Mouse (Mus musculus) thymus, adult 2 months (tissue): ENCODE measurements around the gene Numa1. TPM values are rescaled to one million over a fixed set of nuclear protein-coding genes. Genes with fewer than 3 reads are reported as not detected.

Experiments
- DNase-seq: peaks from one replicate; pipeline ENCODE4 v3.0.0; 2021
- H3K27ac ChIP-seq: fragments of 200-500 bp; 2 replicates; pipeline ENCODE4 v1.5.1; 2012; ENCODE audit warnings: low read length, control low read depth; ENCODE audit not compliant: control insufficient read depth, insufficient read depth
- H3K27me3 ChIP-seq: fragments of 200-500 bp; 2 replicates; pipeline ENCODE4 v1.6.1; 2012; ENCODE audit warnings: mild to moderate bottlenecking, low read length, moderate library complexity, mixed read lengths; ENCODE audit not compliant: control insufficient read depth, insufficient read depth
- H3K36me3 ChIP-seq: fragments of 200-500 bp; 2 replicates; pipeline ENCODE4 v1.6.1; 2012; ENCODE audit warnings: mild to moderate bottlenecking, low read length, moderate library complexity; ENCODE audit not compliant: control insufficient read depth, insufficient read depth
- H3K4me1 ChIP-seq: fragments of 200-500 bp; replicated peaks from 2 replicates; pipeline ENCODE4 v1.6.1; 2012; ENCODE audit warnings: low read length; ENCODE audit not compliant: control insufficient read depth, insufficient read depth
- H3K4me3 ChIP-seq: fragments of 200-500 bp; 2 replicates; pipeline ENCODE4 v1.5.1; 2012; ENCODE audit warnings: mild to moderate bottlenecking, low read length, control low read depth, moderate library complexity; ENCODE audit not compliant: control insufficient read depth, insufficient read depth
- CTCF ChIP-seq: fragments of 200-500 bp; IDR thresholded peaks from 2 replicates; pipeline ENCODE4 v1.5.1; 2012; ENCODE audit warnings: mild to moderate bottlenecking, control low read depth, low read length, moderate library complexity, borderline replicate concordance; ENCODE audit not compliant: control insufficient read depth, poor library complexity, insufficient read depth; ENCODE audit errors: extremely low read depth
- POLR2A ChIP-seq: fragments of 200-500 bp; IDR thresholded peaks from 2 replicates; pipeline ENCODE4 v1.6.1; 2012; ENCODE audit warnings: mild to moderate bottlenecking, low read length, control low read depth, moderate library complexity; ENCODE audit not compliant: control insufficient read depth, poor library complexity, insufficient read depth; ENCODE audit errors: extremely low read depth
- WGBS: fragments of 180-500 bp; shearing (Covaris S2); methylation state at CpG from one replicate; pipeline ENCODE4 v1.1.7; 2018; 5-methylcytosine and 5-hydroxymethylcytosine counted together
- polyA plus RNA-seq: library from polyadenylated mRNA; depleted of rRNA; stranded (reverse); fragments of >200 nt; gene quantifications from 2 replicates; pipeline ENCODE4 v1.2.3, GENCODE M21; 2012

Gene Numa1
- polyA plus RNA-seq, 1 experiment, result 166 TPM

DNA sequence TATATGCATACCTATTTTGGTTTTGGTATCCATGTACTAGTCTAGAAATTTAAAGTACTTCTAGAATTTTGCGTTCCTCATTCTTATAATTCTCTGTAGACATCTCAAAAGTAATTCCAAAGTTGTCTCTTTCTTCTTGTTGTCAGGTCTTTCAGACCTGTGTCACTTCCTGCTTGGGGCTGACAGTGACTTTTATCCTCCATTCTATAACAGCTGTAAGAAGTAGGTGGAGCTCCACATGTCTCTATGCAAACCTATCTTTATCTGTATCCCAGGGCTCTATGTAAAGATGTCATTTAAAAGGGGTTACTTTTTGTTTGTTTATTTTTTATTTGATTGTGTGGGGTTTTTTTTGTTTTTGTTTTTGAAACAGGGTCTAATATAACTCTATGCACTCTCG, 29.7 kb downstream of the Numa1 start:
- 73% methylated on average over 2 of the region's 2 CpGs for WGBS
- Histone ChIP-seq H3K27me3 (no peaks in the 10 kb centered on the region), H3K4me1 (peaks cover 2% of the 10 kb centered on the region), H3K4me3 (no peak overlapping the region), H3K27ac (no peak overlapping the region), H3K36me3 (no peaks in the 10 kb centered on the region)
- no peak for DNase-seq
- TF ChIP-seq POLR2A, result no peak

DNA sequence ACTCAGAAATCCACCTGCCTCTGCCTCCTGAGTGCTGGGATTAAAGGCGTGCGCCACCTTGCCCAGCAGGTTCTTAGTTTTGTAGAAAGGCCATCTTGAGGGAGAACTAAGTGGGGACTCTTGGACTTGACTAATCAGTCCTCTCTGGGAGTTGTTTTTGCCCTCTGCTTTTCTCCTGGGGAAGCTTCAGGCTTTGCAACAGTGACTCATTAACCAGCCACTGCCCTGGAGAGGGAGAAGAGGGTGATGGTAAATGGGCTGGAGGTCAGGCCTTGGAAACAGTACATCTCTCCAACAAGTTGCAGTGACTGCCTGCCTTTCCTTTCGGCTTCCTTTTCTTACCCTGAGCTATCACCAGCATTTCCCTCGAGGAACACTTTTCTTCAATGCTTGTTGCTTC, 30.6 kb downstream of the Numa1 start:
- no peak for DNase-seq
- Histone ChIP-seq H3K4me3 (no peak overlapping the region), H3K4me1 (peaks cover 3% of the 10 kb centered on the region), H3K36me3 (no peaks in the 10 kb centered on the region), H3K27ac (no peak overlapping the region), H3K27me3 (no peaks in the 10 kb centered on the region)
- TF ChIP-seq POLR2A (no peak), CTCF (no peak)
- WGBS, result 87% methylated on average over 4 of the region's 4 CpGs

DNA sequence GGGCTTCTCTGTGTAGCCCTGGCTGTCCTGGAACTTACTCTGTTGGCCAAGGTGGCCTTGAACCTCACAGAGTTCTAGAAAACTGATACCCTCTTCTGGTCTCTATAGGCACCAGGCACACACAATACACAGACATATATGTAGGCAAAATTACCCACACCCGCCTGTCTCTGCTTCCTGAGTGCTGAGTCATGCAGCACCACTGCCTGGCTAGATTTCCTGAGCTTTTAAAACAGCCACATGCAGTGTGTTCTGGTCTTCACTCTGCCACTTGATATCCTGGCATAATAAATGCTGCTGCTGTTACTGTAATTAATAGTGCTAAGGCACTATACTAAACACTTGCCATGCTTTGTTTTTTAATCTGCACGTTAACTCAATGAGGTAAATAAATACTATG, 31.7 kb downstream of the Numa1 start:
- no peak for TF ChIP-seq POLR2A
- peak; percentile 41 for DNase-seq
- no peaks in the 10 kb centered on the region for H3K36me3 ChIP-seq
- H3K4me3 ChIP-seq, result no peak overlapping the region
- no peaks in the 10 kb centered on the region for H3K27me3 ChIP-seq
- peaks cover 6% of the 10 kb centered on the region for H3K4me1 ChIP-seq
- no peak overlapping the region for H3K27ac ChIP-seq
- WGBS, result 27% methylated on average over 2 of the region's 2 CpGs

DNA sequence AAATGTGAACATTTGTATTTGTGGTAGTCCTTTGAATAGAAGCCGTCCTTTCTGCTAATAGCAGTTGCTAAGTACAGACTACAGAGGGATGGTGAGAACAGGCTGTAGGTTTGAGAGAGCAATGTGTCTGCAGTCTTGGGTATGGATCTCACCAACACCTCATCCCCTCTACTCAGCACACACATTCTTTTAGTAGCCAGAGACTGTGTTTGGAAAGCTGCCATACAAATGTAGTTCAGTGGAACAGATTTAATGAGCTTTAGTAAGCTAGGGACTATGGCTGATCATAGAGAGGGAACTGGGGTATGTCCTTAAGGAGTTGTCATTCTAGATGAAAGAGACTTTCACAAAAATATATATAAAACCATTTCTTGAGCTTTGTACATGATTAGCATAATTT, 33.3 kb downstream of the Numa1 start:
- no peak for DNase-seq
- no peak for TF ChIP-seq CTCF
- no peak for TF ChIP-seq POLR2A
- H3K27ac ChIP-seq, result no peak overlapping the region
- peaks cover 10% of the 10 kb centered on the region for H3K4me1 ChIP-seq
- 100% methylated on average over 1 of the region's 1 CpGs for WGBS
- no peaks in the 10 kb centered on the region for H3K36me3 ChIP-seq
- H3K27me3 ChIP-seq, result no peaks in the 10 kb centered on the region
- no peak overlapping the region for H3K4me3 ChIP-seq

DNA sequence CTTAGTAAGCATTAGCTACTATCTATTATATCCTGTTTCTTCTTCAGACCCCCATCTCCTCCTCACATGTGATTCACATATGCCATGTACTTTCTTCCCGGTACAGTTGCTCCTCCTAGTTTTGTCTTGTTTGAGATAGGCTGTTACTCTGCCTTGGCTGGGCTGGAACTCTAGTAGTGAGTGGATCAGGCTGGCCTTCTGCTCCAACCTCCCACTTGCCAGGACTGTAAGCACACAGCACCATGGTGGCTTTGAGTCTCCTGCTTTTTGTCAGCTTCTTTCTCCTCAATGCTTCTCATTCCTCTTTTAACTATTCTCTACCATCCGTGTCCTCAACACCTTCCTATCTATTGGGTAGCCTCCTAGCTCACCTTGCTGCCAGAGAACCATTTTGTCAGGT, 34.8 kb downstream of the Numa1 start:
- H3K36me3 ChIP-seq, result no peaks in the 10 kb centered on the region
- TF ChIP-seq CTCF (no peak), POLR2A (no peak)
- no peak for DNase-seq
- H3K27ac ChIP-seq, result no peak overlapping the region
- H3K27me3 ChIP-seq, result no peaks in the 10 kb centered on the region
- peaks cover 20% of the 10 kb centered on the region for H3K4me1 ChIP-seq
- no peak overlapping the region for H3K4me3 ChIP-seq
- 90% methylated on average over 2 of the region's 2 CpGs for WGBS

DNA sequence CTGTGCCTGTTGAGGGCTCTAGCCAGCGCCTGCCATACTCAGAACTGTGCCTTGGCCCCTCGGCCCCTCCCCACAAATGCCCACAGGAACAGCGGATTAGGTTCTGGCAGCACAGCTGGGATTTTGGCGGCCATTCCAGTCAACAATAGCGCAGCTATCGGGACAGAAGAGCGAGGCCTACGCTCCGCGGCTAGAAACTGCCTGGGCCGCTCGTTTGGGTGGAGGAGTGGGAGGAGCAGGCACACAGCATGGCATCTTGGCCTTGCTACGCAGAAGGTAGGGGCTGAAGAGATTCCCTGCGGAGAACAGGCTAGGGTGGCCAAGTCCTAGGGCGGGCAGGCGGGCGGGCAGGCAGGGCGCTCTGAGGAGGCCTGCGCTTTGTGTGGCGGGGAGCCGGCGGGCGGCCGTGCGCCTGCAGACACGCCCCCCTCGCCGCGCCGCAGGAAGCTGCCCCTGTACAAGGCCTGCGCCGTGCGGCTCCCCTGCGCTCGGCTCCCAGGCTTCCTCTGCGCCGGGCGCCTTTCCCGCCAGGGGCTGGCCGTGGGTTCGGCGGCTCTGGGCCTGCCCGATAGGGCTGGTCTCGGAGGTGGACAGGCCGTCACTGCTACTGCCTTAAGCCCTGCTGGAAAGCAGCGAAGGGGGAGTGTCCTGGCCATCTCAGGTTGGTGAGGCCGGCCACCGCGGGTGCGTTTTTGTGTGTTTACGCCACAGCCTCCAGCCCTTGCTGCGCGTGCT, 36.0 kb downstream of the Numa1 start:
- H3K4me1 ChIP-seq, result peaks cover 24% of the 10 kb centered on the region
- H3K36me3 ChIP-seq, result no peaks in the 10 kb centered on the region
- no peaks in the 10 kb centered on the region for H3K27me3 ChIP-seq
- H3K4me3 ChIP-seq, result peak overlapping the region; percentile 71
- TF ChIP-seq CTCF (no peak), POLR2A (peak; percentile 73)
- H3K27ac ChIP-seq, result peak overlapping the region; percentile 95
- under 1% methylated on average over 53 of the region's 53 CpGs for WGBS
- DNase-seq, result peak; percentile 85

DNA sequence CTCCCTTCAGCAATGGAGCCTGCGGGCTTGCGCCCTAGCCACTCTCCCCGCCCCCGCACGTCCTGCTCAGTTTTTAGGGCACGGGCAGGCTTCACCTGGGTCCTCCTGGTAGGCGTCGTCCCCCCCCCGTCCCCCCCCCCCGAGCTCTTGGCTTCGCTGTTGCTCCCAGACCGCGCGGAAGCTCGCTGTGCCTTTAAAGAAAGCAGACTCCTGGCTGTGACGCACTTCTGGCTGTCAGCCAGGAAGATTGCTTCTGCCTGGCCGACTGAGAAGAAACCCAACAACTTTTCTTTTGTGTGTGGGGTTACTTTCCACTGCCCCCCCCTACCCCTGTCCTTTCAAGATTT, 36.5 kb downstream of the Numa1 start:
- peaks cover 26% of the 10 kb centered on the region for H3K4me1 ChIP-seq
- no peak for DNase-seq
- no peaks in the 10 kb centered on the region for H3K36me3 ChIP-seq
- H3K27ac ChIP-seq, result peak overlapping the region; percentile 95
- no peaks in the 10 kb centered on the region for H3K27me3 ChIP-seq
- H3K4me3 ChIP-seq, result peak overlapping the region; percentile 71
- no peak for TF ChIP-seq POLR2A
- no peak for TF ChIP-seq CTCF
- 1% methylated on average over 17 of the region's 17 CpGs for WGBS
